Mouse (Mus musculus) urinary bladder, postnatal 36 days (tissue): ENCODE data around the gene Ube2h.

Experiments used
- DNase-seq, 2 experiments: peaks; one replicate each; pipeline ENCODE4 v3.0.0; 2022; ENCODE audit warnings: low spot score in 2 of 2, mixed read lengths in 1 of 2

Gene Ube2h

DNA sequence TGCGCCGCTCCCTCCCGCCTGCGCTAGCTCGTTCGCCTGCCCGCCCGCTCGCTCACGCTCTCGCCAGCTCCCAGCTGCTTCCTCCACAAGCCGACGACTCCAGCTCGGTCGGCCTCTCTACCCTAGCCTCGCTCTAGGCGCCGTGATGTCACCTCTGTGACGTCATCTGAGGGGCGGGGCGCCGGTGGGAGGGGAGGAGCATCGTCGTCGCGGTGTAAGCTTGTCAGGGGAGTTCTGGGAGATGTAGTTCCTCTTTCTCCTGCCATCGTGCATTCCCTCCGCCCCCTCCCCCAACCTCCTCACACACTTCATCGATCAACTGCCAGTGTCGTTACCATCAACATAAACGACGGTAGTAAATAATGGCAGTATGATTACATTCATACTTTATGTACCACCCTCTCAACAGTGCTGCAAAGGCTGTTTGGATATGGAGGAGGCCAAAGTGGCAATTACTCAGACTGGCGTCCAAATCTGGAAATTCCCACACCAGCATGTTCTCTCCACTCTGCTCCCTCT, at the start of gene Ube2h:
TSS of gene Ube2h (minus strand) at position 141 of the 519 bp plus-strand sequence.
- DNase-seq: peak; percentile 100

DNA sequence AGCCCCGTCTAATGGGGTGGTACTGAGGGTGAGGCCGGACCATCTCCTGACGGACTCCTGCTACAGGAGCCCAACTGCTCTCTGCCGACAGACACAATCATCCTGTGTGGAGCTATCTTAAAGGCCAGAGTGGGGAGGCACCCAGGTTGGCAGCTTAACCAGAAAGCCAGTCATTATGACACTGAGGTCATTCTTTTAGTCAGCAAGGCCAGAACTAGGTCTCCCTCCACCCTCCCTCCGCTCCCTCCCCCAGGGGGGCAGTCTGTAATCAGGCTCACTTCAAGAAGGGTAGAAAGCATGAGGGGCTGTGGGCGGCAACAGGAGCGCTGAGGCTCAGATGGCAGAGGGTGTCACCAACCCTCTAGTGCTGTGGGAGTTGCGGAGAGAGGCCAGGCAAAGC, 49.3 kb upstream of the Ube2h start:
- DNase-seq: no peak

DNA sequence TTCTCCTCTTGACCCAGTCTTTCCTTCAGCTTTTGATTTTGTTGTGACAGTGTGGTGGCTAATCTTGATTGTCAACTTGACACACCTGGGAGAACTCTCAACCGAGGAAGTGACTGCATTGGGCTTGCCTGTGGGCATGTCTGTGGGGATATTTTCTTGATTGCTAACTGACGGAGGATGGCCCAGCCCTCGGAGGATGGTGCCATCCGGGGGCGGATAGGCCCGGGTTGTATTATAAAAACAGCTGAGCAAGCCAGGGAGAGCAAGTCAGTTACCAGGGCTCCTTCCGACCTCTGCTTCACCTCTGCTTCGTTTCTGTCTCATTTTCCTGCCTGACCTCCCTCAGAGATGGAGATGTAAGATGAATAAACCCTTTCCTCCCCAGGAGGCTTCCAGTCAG, 48.4 kb upstream of the Ube2h start:
- DNase-seq: no peak

DNA sequence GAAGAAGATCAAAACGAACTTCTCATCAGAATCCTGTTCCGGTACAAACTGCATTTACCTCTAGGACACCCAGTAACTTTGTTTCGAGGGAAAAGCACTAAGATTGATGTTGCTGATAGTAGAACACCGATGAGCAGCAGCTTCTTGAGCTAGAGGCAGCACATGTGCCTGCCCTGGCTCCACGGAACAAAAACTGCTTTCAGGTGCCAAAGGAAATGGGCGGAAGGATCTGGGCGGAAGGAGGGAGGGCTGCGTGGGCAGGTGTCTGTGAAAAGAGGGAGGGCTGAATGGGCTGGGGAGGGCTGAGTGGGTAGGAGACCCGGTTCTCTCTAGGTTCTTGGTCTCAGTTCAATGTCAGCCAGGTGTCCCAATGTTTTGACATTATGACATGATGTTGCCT, 47.0 kb upstream of the Ube2h start:
- DNase-seq: no peak

DNA sequence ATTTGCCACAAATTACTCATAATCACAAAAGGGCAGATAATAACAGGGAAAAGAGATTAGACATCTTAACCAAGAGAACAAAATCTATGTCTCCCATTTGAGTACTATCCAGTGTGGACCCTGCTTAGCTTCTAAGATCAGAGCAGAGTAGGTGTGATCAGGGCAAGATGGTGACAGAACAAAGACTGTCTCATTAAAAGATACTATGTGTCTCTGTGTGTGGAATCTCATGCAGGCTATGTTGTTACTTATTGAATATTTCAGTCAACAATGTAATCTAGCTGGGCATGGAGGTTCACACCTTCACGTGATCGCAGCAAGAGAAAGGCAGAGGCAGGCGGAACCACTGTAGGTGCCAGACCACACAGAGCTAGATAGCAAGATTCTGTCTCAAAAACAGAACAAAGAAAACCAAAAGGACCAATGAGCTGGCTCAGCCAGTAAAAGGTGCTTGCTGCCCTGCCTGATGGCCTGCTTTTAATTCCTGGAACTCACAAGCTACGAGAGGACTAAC, 43.0 kb upstream of the Ube2h start:
- no peak for DNase-seq

DNA sequence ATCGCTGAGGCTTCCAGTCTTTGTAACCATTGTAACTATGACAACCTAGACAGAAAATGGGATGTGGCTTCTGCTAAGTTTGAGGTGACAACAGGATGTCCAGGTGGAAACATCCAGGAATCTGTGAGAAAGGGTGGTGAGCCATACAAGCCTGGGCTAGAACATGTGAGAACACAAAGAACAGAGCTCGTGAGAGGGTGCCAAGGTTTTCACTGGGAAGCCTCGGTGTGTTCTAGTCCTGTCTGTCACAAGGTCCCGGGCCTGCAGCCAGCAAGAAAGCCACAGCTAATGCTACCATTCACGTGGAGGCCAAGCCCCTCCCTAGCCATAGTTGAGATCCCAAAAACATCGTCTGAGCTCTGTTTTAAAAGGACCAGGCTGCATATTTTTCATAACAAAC, 42.4 kb upstream of the Ube2h start:
- peak in 1 of 2 experiments; percentile 38 for DNase-seq

DNA sequence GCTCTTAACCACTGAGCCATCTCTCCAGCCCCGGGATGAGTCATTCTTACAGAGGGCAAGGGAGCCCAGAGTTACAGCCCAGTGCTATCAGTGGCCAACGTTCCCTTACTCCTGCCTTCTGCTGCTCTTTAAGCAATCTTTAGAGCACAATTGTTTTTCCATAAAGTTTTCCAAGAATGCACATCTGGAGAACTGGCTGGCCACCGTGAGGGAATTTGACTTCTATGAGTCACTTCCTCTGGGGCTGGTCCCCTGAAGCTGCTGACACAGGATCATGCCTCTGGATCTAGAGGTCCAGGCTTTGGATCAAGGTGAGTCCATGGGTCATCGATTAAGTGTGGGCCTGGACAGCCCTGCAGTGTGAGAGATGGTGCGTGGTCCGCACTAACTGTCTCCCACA, 39.7 kb upstream of the Ube2h start:
- no peak for DNase-seq

DNA sequence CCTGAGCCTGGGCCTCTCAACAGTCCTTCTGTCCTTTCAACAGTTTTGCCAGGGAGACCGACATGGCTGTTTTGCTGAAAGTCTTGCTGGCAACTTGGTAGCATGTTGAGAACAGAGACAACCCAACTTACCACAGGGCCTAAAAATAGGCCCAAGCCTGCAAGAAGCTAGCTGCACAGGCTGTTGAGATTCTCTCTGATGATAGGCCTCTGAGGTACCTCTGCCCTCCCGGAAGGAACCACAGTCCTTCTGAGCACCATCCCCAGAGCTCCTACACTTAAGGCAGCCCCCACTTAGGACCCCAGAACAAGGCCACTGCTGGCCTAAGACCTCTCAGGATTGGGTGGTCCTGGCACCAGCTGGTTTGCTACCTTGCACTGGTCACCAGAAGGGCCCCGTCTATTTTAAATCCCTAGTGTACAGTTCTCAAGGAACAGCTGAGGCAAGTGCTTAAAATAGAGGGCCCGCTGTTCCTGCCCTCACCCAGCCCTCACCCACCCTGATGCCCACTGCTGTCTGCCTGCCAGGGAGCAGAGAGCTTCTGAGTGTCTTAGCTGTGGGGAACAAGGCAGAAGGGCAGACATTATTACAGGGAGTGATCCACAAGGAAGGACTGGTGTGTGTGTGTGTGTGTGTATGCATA, 36.0 kb upstream of the Ube2h start:
- DNase-seq: no peak

DNA sequence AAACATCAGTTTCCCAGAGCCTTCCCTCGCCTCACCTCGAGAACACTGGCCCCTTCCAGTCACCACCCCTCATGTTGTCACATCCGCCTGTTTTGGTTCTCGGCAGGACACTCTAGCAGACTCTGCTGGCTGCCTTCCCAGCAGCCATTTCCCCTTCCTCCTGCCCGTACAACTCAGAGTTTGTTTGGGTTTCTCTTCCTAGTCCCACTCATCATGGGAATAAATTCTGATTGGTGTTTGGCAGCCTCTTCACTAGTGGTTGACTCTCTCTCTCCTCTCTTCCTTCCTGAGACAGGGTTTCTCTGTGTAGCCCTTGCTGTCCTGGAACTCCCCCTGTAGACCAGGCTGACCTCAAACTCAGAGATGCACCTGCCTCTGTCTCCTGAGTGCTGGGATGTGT, 32.6 kb upstream of the Ube2h start:
- DNase-seq: peak in 1 of 2 experiments; percentile 60

DNA sequence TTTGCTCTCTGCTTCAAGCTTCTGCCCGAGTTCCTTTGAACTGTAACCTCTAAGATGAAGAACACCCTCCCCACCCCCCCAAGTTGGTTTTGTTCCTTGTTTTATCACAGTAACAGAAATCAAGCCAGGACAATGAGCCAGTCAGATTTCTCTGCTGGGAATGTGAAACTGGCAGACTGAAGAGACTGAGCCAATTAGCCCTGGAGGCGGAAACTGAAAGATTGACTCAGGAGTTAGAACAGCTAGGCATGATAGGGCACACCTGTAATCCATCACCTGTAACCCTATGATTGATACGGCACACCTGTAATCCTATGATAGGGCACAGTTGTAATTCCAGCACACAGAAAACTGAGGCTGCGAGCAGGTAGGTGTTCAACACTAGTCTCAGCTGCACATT, 27.9 kb upstream of the Ube2h start:
- no peak for DNase-seq

DNA sequence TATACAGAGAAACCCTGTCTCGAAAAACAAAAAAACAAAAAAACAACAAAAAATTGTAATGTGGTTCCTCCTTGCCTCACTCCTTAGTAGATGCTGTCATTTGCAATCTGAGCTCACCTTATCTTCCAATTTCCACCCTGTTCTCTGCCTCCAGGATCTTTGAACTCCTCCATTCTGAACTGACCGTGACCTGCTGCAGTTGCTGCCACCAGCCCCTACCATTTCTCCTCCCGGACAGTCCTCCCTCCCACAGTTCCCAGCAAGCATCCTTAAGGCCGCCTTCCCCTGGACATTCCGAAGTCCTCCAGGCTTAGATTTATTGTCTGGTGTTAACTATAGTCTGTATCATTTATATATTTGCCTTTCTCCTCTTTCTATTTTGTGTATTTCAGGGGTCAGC, 26.4 kb upstream of the Ube2h start:
- no peak for DNase-seq

DNA sequence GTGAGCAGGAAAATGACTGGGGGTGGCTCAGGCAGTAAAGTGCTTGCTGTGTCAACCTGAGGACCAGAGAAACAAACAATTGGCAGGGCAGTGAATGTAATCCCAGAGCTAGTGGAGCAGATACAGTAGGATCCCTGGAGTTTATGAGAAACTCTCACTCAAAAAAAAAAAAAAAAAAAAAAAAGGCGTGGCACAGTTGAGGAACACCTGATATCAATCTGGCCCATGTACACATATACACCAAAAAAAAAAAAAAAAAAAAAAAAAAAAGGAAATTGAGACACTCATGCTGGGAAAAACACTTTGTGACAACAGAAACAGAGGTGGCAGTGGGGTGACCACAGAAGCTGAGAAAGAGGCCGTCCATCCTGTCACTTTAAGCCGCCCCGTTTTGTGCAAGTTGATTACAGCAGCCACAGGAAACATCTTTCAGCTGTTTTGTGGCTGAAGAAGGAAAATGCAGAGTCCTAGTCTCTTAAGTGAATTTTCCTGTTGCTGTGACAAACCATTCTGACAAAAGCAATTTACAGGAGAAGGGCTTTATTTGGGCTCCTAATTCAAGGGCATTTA, 21.7 kb upstream of the Ube2h start:
- no peak for DNase-seq

DNA sequence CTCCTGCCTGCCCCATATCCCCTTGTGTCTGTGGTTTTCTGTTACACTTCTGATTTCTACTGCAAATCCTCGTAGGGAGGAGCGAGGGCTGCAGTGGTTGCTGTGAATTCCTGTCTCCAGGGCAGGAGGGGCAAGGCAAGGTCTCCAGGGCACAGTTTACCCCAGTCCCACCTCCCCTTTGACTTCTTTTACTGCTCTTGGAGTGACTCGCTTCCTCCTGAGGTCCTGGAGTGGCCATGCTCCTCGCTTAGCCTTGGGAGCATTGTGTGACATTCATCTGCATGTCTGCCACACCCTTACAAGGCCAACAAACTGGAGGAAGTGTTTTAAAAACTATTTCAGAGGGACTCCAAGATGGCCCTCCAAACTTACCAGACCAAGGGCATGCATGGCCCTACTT, 16.7 kb upstream of the Ube2h start:
- DNase-seq: no peak

DNA sequence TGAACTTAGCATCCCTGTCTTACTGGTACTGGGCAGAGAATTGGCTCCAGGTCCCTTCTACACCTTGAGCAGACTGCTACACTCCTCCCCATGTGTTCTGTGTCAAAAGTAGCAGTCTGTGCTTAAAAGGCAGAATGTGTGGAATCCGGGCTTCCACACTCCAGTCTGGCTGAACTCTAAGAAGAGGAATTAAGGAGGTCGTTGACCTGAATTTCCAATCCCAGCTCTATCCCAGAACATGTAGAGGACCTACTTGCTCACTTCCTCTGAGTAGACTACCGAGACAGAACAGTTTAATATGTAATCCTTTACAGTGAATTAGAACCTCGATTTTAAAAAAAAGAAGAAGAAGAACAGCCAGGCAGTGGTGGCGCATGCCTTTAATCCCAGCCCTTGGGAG, 14.9 kb upstream of the Ube2h start:
- DNase-seq: no peak

DNA sequence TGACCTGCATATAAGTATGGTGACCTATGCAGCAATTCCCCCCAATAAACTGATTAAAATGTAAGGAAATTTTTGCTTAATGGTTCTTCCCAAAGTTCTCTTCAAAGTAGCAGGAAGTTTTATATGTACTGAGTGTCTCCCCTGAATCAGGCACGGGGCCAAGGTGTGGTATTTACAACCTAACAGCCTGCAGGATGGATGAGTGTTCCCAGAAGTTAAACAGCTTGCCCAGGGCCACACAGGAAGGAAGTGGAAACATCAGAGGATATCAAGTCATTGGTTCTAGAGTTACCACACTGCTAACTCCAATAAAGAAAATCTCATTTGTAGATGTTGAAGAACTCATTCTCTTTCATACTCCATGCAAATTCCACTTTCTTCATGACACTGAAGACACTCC, 7.7 kb upstream of the Ube2h start:
- no peak for DNase-seq

DNA sequence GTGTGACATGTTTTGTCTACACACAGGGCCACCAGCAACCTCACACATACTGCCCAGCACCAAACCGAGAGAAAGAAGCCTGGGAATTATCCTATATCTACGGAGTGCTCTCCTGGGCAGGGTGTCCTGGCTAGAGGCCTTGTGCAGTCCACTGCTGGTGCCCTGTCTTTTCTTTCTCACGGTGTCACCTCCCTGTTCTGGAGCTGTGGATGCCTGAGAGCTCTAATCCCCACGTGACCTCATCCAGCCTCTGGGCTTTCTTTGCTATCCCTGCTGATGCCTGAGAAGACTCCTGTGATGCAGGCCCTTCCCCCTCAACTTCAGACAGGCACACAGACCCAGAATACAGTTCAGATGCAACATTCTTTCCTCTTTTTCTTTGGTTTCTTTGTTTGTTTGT, 4.4 kb upstream of the Ube2h start:
- no peak for DNase-seq

DNA sequence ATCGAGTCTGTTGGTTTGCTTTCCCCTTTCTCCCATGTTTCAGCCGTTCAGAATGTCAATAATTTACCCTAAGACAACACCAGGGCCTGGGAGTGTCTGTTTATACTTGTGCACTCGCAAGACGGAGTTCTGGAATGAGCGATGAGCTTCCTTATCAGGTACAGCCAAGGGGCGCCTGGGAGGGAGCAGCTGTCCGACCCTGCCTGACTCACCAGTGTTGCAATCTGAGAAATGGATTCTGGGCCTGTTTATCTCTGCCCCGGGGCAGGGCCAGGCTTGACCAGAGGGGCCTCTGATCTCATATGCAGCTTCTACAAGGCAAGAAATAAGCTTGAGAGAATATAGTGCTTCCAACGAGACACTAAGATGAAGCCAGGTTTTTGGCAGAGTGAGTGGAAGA, 3.4 kb upstream of the Ube2h start:
- DNase-seq: peak; percentile 81 to 88

DNA sequence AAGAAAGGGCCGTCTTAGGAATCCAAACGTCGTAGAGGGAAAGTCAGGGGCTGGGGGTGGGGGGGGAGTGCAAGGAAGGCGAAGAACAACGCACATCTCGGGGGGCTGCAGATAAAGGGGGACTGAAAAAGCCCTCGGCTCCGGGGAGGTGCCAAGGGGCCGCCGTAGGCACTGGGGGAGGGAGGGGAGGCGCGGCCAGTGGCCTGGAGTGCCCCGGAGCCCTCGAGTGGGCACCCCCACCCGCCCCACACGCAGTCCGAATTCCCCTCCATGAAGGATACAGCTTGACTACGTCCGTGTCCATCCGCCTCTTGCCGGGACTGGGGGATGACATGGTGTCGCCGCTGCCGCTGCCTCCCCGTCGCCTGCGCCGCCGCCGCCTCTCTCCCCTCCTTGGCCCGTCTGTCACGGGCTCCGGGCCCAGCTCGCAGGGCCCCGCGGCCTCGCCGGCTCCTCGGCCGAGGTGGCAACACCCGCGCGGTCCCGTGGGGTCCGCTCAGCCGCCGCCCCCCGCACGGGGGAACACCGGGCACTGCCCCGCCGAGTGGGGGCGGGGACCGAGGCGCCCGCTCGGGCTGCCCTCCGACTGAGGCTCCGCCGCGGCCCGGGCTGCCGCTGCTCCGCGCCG, 454 bp downstream of the Ube2h start:
- DNase-seq: peak in 1 of 2 experiments; percentile 31

DNA sequence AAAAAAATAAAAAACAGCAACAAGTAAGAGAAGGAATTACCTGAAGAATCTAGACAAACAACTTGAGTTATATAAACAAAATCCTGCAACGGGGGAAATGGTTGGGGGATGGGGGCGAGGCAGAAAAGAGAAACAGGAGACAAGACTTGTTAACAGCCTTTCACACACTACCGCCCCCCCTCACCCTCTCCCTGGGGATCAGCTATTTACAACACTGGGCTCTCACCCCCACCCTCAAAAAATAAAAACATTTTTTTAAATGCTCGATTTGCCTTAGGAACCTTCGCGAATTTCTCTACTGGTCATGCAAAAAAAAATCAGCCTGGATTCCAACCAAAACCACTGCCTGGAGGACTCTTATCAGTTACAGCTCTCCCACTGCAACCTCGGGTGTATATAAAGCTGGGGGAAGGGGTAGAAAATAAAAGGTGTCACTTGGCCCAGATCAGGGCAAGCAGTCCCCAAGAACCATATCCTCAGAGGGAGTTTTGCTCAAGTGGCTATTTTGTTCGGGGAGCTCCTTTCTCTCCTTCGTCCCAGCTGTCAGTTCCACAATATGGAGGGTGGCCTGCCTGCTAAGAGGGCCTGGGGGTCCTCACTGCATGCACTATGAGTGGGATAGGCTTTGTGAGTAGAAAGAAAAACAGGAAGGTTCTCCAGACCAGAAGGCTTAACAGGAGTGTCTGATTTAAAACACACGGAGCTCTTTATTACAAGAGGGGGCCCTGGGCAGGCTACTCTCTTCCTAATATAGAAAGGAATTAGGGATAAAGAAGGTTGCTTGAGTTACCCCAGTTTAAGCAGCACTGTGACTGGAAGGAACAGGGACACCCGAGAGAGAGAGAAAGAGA, 1.3 kb downstream of the Ube2h start:
- DNase-seq: peak; percentile 26 to 60

DNA sequence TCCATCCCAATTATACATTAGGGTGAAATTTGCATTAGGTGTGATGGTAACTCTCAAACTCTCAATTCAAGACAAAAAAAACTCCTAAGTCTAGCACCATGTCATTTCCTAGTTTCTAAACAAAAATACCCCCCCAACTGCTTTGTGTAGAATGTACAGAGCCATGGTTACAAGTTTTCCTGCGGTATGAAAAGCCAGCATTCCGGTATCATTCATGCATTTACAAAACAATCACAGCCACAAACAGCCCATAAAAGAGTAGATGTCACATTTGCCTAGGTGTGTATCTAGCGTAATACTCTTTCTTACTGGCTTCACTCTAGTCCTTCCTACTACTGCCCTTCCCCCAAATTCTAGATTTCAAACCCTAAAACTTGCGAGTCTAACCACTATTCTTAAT, 2.2 kb downstream of the Ube2h start:
- DNase-seq: no peak

DNA sequence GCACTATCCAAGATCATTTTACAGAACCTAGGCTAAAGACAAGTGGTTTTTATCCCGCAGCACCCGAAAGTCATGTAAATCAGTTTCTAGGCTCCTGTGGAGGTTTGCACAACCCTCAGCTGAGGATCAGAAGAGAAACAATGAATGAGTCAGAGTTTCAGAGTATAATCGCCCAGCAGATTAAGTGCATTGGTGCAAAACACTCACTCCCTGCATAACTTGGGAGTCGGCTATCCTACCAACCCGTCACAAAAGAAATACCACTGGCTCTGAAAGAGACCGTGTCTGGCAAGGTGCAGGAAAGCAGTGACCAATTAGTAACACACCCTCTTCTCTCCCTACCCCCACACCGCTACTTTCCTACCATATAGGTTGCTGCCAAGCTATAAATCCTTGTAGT, 3.4 kb downstream of the Ube2h start:
- DNase-seq: peak in 1 of 2 experiments; percentile 28

DNA sequence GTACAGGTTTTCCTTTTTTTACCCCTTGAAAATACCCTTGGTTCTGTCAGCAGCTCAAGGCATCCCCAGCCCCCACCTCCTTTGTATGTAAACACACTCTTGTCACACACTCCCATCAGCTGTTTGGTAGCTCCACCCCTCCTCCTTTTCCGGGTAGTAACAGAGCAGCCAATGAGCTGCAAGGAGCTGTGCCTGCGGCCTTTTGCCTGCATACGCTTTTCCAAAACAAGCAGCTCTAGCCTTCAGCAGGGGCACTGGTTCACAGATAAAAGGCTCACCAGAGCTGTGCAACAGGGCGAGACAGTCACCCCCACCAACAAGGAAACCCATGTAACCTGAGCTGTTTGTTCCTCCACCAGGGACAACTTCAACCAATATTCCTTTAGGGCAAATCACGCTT, 4.0 kb downstream of the Ube2h start:
- peak; percentile 87 to 91 for DNase-seq
